Mouse (Mus musculus) forelimb bud, embryonic 11.5 days (tissue): ENCODE results near the gene Carmil1.

Experiments used
- DNase-seq: peaks from one replicate; pipeline ENCODE4 v3.0.0-alpha.2; 2012; ENCODE audit warnings: low read depth, low spot score

The Carmil1 gene

GRCm38 (mm10) chr13:24220441-24220970 lies 60.1 kb downstream of the Carmil1 start:
- no peak for DNase-seq

GRCm38 (mm10) chr13:24211229-24211628 lies 69.4 kb downstream of the Carmil1 start:
- no peak for DNase-seq

- no peak for DNase-seq
These were observed 74.5 kb downstream of the Carmil1 start for GRCm38 (mm10) chr13:24206097-24206496.

- DNase-seq = no peak
These were observed 78.3 kb downstream of the Carmil1 start for GRCm38 (mm10) chr13:24202314-24202713.

GRCm38 (mm10) chr13:24199861-24200543 lies 80.6 kb downstream of the Carmil1 start:
- no peak for DNase-seq

GRCm38 (mm10) chr13:24198396-24198924 lies 82.1 kb downstream of the Carmil1 start:
- DNase-seq = no peak

- no peak for DNase-seq
These were observed 85.2 kb downstream of the Carmil1 start for GRCm38 (mm10) chr13:24195371-24195770.

- DNase-seq = no peak
These were observed 86.6 kb downstream of the Carmil1 start for GRCm38 (mm10) chr13:24194018-24194417.

- DNase-seq = no peak
These were observed 89.5 kb downstream of the Carmil1 start for GRCm38 (mm10) chr13:24190875-24191663.

GRCm38 (mm10) chr13:24187026-24187425 lies 93.6 kb downstream of the Carmil1 start:
- DNase-seq = no peak

- no peak for DNase-seq
These were observed 95.0 kb downstream of the Carmil1 start for GRCm38 (mm10) chr13:24185641-24186040.

- no peak for DNase-seq
These were observed 97.7 kb downstream of the Carmil1 start for GRCm38 (mm10) chr13:24182878-24183277.

GRCm38 (mm10) chr13:24179538-24179937 lies 101.1 kb downstream of the Carmil1 start:
- DNase-seq = no peak

GRCm38 (mm10) chr13:24177600-24177999 lies 103.0 kb downstream of the Carmil1 start:
- no peak for DNase-seq

GRCm38 (mm10) chr13:24176835-24177234 lies 103.8 kb downstream of the Carmil1 start:
- DNase-seq = no peak

- no peak for DNase-seq
These were observed 110.9 kb downstream of the Carmil1 start for GRCm38 (mm10) chr13:24169658-24170057.

GRCm38 (mm10) chr13:24163368-24163767 lies 117.2 kb downstream of the Carmil1 start:
- DNase-seq = no peak

- no peak for DNase-seq
These were observed 119.5 kb downstream of the Carmil1 start for GRCm38 (mm10) chr13:24161105-24161504.

- no peak for DNase-seq
These were observed 120.6 kb downstream of the Carmil1 start for GRCm38 (mm10) chr13:24159972-24160371.

- DNase-seq = no peak
These were observed 121.2 kb downstream of the Carmil1 start for GRCm38 (mm10) chr13:24159190-24159965.

GRCm38 (mm10) chr13:24157560-24158011 lies 123.0 kb downstream of the Carmil1 start:
- no peak for DNase-seq

GRCm38 (mm10) chr13:24155190-24155589 lies 125.4 kb downstream of the Carmil1 start:
- DNase-seq = no peak
